Mouse (Mus musculus) 416B (cell line): ENCODE data around the gene Mybpc1.
"Not testable (repeated sequence)": the region's sequence is repeated elsewhere in the genome, so short reads cannot be mapped to it uniquely, and the experiment has no call there.

ENCODE experiments used
- DNase-seq: peaks from one replicate; pipeline ENCODE4 v3.0.0; 2011; ENCODE audit warnings: low read depth

The Mybpc1 gene

GRCm38 (mm10) chr10:88492658-88493057, 112.3 kb downstream of the Mybpc1 start:
- no peak for DNase-seq

- DNase-seq = peak; percentile 81
Measured at GRCm38 (mm10) chr10:88491632-88492031, 113.3 kb downstream of the Mybpc1 start.

GRCm38 (mm10) chr10:88488629-88489028, 116.3 kb downstream of the Mybpc1 start:
- no peak for DNase-seq

DNA sequence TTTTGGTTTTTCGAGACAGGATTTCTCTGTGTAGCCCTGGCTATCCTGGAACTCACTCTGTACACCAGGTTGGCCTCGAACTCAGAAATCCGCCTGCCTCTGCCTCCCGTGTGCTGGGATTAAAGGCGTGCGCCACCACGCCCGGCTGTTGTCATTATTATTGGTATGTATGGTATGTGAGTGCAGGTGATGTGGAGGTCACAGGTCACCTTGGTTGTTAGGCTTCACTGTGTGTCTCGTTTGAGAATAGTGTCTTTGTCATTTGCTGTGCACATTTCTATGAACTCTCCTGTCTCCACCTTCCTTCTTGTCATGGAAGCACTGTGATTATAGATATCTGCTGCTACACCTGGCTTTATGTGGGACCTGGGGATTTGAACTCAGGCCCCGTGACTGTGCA, 122.1 kb downstream of the Mybpc1 start:
- not testable (repeated sequence) for DNase-seq
